Mouse (Mus musculus): ENCODE data around the gene Emp2. TPM values are rescaled to one million over a fixed set of nuclear protein-coding genes. Genes with fewer than 3 reads are reported as not detected.

Gene Emp2
- polyA plus RNA-seq, 1 experiment, result 22.3 TPM

DNA sequence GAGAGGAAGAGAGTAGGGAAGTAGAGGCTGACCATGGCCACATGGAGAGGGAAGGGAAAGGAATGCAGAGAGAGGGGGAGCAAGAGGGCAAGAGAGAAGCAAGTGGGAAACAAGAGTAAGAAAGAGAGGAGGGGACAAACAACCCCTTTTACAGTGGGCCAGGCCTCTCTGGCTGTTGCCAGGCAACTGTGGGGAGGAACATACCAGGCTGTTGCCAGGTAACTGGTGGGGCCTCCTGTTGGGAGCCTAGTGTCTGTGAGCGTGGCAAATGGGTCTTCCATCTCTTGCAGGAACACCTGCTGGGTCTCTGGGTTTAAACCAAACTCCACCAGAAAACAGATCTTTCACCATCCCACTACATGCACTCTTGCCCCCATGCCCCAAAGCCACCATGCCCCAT lies 59.8 kb downstream of the Emp2 start:
- Histone ChIP-seq H3K9me3 (replicated peaks; ENCODE audit: control insufficient read depth, insufficient read depth, low read length, poor library complexity, severe bottlenecking) (no peaks in the 10 kb centered on the region), H3K27me3 (ENCODE audit: control insufficient read depth, insufficient read depth, low read length, poor library complexity, severe bottlenecking) (no peaks in the 10 kb centered on the region), H3K27ac (ENCODE audit: insufficient read depth, low read length) (no peak overlapping the region), H3K9ac (ENCODE audit: low read depth, poor library complexity, severe bottlenecking) (no peak overlapping the region), H3K4me1 (ENCODE audit: control insufficient read depth, insufficient read depth, low read length) (no peaks in the 10 kb centered on the region), H3K36me3 (ENCODE audit: control insufficient read depth, insufficient read depth, low read length, poor library complexity, severe bottlenecking) (no peaks in the 10 kb centered on the region), H3K4me3 (ENCODE audit: low read depth, low read length) (no peak overlapping the region)
- TF ChIP-seq CTCF (IDR thresholded peaks at IDR 0.05; ENCODE audit: low read depth, low read length) (no peak), EP300 (IDR thresholded peaks at IDR 0.05; ENCODE audit: insufficient read depth, low read depth, low read length) (no peak), POLR2A (IDR thresholded peaks at IDR 0.05; ENCODE audit: insufficient read depth, low read length) (no peak)

DNA sequence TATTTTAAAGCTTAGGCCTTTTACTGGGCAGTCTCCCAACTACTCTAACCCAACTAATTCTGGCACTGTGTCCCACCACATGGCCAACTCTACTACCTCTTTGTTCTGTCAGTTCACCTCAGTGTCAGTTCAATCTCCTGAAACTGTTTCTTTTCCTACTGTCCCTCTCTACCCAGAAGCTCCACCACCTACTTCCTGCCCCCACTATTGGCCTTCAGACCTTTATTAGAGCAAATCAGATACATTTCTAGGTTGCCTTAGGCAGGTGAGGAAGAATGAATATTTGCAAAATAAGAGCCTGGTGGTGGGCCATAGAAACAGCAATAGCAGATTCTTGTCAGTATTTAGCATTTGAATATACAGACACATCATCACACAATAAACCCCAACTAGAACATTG lies 77.2 kb downstream of the Emp2 start:
- no peaks in the 10 kb centered on the region for H3K27me3 ChIP-seq (ENCODE audit: control insufficient read depth, insufficient read depth, low read length, poor library complexity, severe bottlenecking)
- no peaks in the 10 kb centered on the region for H3K4me1 ChIP-seq (ENCODE audit: control insufficient read depth, insufficient read depth, low read length)
- no peak overlapping the region for H3K9ac ChIP-seq (ENCODE audit: low read depth, poor library complexity, severe bottlenecking)
- H3K9me3 ChIP-seq (replicated peaks; ENCODE audit: control insufficient read depth, insufficient read depth, low read length, poor library complexity, severe bottlenecking), result peaks cover 15% of the 10 kb centered on the region
- H3K4me3 ChIP-seq (ENCODE audit: low read depth, low read length), result no peak overlapping the region
- TF ChIP-seq CTCF (IDR thresholded peaks at IDR 0.05; ENCODE audit: low read depth, low read length) (no peak), EP300 (IDR thresholded peaks at IDR 0.05; ENCODE audit: insufficient read depth, low read depth, low read length) (no peak), POLR2A (IDR thresholded peaks at IDR 0.05; ENCODE audit: insufficient read depth, low read length) (no peak)
- H3K36me3 ChIP-seq (ENCODE audit: control insufficient read depth, insufficient read depth, low read length, poor library complexity, severe bottlenecking), result peaks cover 2% of the 10 kb centered on the region; the same call in 1 of the 2 replicates
- H3K27ac ChIP-seq (ENCODE audit: insufficient read depth, low read length), result peak overlapping the region; percentile 44; the same call in 1 of the 2 replicates

Other genes starting within 250 kb of the Emp2 start
- gene Rpl39l, start 143.7 kb downstream of the Emp2 start, polyA plus RNA-seq (2011; ENCODE audit: insufficient read depth, insufficient read length, low read depth, missing spikeins), result 9.1 and 12.9 TPM in 2 replicates
- gene Atf7ip2, start 121.3 kb downstream of the Emp2 start, polyA plus RNA-seq (2011; ENCODE audit: insufficient read depth, insufficient read length, low read depth, missing spikeins), result 32.8 and 35.1 TPM in 2 replicates
- gene Tekt5, start 81.5 kb upstream of the Emp2 start, polyA plus RNA-seq (2011; ENCODE audit: insufficient read depth, insufficient read length, low read depth, missing spikeins), result 0.55 TPM in 1 of 2 replicates, not detected in the other
- 25.7 and 34.4 TPM in 2 replicates for gene Nubp1, start 98.0 kb upstream of the Emp2 start, polyA plus RNA-seq (2011; ENCODE audit: insufficient read depth, insufficient read length, low read depth, missing spikeins)
- 1.8 and 2.1 TPM in 2 replicates for gene Tvp23a, start 133.4 kb upstream of the Emp2 start, polyA plus RNA-seq (2011; ENCODE audit: insufficient read depth, insufficient read length, low read depth, missing spikeins)
- not detected in 2 replicates for gene Ciita, start 166.1 kb upstream of the Emp2 start, polyA plus RNA-seq (2011; ENCODE audit: insufficient read depth, insufficient read length, low read depth, missing spikeins)
- gene Dexi, start 229.1 kb upstream of the Emp2 start, polyA plus RNA-seq (2011; ENCODE audit: insufficient read depth, insufficient read length, low read depth, missing spikeins), result 6.7 and 7.0 TPM in 2 replicates
- gene Clec16a, start 231.4 kb upstream of the Emp2 start, polyA plus RNA-seq (2011; ENCODE audit: insufficient read depth, insufficient read length, low read depth, missing spikeins), result 9.1 and 9.5 TPM in 2 replicates